Mouse (Mus musculus) layer of hippocampus, adult 8-10 months (tissue): Measurements from ENCODE around the gene 3110040M04Rik. TPM values are rescaled to one million over a fixed set of nuclear protein-coding genes. Genes with fewer than 3 reads are reported as not detected.

Experiments
- DNase-seq, 2 experiments: peaks; one replicate each; pipeline ENCODE4 v3.0.0; 2022; ENCODE audit warnings: low spot score in 2 of 2
- total RNA-seq, 4 experiments: library from RNA; stranded (reverse); gene quantifications; 2 replicates each; pipeline ENCODE4 v1.2.4; 2022

Gene 3110040M04Rik
- total RNA-seq, 4 experiments from 2014 or later = not detected

DNA sequence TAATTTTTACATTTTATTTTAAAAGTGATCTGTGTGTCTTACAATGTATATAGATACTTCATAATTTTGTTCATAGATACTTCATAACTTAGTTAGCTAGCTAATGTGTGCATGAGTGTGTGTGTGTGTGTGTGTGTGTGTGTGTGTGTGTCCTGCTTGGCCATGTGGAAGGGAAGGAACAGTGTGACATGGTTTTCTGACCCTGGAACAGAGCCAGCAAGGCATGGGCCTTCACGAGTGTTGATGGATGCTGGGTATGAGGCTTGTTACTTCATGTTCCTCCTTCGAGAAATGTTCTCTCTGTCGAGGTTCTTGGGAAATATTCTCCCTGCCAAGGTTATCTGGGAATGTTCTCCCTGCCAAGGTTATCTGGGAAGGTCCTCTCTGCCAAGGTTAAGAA is 29.8 kb downstream of the 3110040M04Rik start:
- no peak for DNase-seq

DNA sequence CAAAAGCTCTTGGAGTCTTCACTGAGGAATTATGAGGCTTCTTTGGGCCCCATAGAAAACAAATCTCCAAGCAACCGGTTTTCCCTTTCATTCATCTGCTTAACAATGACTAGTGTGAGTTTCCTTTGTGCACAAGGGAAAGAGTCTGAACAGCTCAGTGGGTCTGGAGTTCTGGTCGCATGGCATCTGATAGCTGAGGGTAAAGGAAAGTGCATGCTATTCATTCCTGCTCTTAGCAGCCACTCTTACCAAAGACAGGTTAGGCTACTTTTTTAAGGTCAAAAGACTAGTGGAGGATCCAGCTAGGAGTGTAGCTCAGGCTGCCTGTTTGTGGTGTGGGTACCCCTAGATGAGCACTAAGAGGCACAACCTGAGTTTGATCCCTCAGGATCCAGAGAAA is 31.7 kb downstream of the 3110040M04Rik start:
- no peak for DNase-seq

DNA sequence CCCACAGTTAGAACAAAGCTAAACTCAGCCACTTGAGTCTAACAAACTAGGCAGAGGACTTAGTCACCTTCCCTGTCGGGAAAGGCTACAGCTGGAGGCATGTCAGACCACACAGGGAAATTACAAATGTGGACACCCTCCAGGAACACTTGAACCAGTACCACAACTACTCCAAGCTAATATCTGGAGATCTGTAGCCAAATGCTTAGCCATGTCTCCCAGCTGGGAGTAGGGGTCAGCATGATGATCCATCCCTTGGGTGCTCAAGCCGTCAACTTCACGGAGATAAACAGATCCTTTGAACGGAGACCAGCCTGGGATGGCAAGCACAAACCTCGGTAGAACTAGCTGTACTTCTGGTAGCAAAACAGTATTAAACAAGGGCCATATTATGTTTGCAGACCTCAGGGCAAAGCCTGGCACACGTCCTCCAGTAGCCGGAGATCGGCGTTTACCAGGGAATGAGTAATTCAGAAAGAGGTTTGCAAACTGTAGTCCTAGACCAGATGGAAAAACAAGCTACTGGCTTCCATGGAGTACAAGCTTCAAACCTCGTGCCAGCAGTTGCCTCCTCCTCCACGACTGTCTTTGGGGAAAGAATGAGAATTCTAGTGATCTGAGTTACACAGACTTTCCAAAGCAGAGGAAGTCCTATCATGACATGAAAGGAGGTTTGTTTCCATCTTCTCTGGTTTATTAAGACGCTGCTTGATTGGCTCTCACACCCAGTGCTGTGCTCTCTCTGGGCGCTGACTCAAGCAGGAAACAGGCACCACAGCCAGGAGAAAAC is 32.4 kb downstream of the 3110040M04Rik start:
- DNase-seq = peak; percentile 35 to 48

DNA sequence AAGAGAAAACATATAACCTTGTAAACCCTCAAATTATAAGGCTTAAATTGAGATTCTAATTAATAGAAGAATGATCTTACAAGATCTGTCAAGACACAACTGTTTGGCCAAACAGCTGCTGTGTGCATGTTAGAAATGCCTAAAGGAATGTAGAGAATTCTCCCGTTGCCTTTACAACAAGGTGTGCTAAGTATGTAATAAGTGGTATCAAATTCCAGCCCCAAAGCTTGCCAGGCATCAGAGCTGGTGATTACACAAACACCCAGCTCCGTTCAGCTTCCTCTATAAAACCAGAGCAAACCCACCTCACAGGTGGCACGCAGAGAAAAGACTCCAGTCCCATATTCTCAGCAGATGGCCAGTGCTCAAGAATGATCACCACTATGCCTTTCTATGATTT is 33.9 kb downstream of the 3110040M04Rik start:
- no peak for DNase-seq

DNA sequence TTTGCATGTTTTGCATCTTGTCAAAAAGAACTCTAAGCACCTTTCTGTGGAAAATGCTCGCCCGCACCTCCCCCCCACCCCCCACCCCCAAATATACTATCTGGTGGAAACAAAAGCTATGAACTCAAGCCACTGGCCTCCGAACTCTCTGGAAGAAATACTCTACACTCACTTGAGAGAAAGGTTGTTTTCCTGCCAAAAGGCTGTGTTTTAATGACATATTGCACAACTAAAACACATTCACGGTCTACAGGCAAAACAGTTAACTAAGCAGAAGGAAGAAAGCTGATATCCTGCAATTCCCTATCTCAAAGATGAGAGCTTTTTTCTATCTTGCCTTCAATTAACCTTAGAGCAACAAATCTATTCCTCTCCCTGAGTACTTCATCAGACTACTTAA is 39.4 kb downstream of the 3110040M04Rik start:
- no peak for DNase-seq

DNA sequence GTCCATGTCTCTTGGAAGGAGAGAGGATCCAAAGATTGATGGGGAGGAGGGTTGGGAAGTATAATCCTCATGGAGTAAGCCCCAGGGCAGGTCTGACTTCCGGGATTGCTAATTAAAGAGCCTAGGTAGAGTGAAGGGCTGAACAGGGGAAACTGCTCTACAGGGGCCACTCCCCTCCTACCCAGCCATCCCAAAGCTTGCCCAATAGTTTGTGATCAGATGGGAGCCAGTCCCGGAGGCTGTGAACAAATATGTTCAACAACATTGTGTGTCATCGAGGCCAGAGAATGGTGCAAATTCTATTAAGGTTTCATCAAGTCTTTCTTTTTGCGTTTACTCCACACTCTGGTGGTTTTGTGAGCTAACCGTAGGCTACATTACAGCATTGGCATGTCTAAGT is 40.1 kb downstream of the 3110040M04Rik start:
- DNase-seq = no peak

DNA sequence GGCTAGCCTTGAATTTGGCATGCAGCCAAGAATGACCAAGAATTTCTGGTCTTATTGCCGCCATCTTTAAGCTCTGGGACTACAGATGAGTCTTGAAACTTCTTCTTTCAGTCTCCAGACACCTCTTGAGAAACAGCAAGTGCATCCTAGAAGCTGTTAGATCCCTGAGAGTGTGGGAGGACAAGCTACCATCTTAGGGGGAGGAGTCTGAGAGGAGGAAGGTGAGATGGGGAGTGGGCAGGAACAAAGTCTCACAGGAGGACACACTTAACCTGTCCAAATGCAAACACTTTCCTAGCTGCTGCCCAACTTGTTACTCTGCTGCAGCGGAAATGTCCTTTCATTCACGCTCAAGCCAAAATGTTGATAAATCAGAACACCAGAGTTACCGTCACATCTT is 40.8 kb downstream of the 3110040M04Rik start:
- DNase-seq = no peak

DNA sequence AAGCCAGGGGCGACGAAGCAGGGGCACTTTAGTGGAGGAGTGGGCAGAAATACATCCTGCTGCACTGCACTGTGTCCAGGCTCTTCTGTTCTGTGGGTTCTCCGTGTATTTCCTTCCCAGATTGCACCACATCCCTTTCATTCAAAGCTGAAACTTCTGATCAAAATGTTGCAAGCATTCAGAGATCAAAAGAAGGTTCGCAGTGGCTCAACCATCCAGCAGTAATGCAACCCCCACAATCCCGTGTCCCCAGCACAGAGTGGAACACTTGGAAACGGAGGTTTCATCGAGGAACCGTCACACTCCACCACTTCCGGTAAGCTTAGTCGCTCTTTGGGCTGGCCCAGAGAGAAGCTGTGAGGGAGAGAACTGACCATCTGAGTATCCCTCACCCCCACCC is 41.2 kb downstream of the 3110040M04Rik start:
- DNase-seq = no peak

DNA sequence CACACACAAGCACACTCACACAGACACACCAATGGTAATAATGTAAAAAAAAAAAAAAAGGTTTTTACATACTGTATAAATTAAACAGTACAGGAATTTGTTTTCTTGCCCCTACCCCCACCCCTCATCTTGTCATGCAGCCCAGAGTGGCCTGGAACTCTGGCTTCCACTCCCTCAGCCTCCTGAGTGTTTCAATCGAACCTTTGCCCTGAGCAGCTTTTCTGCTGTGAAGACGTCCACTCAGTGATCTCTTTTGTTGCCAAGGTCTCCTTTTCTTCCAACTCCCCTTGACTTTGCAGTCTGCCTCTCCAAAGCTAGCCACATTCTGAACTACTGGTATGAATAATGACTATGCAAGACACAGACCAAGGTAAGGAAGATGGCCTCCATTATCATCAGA is 41.9 kb downstream of the 3110040M04Rik start:
- DNase-seq = no peak

DNA sequence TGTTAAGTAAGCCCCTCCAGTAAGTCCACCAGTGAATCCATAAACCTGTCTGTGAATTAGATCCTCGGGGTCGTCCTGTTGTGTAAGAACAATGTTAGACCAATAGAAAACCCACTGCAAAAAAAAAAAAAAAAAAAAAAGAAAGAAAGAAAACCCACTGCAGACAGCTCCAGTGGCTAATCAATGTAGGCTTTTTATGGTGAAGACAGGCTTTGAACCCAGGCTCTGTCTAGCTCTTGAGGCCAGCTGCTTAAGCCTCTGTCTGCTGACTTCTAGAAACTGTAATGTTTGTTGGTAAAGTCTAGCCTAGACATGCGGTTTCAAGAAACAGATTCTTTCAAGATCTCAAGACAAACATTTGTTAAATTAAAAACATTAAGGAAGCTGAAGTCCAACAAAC is 46.2 kb downstream of the 3110040M04Rik start:
- no peak for DNase-seq

DNA sequence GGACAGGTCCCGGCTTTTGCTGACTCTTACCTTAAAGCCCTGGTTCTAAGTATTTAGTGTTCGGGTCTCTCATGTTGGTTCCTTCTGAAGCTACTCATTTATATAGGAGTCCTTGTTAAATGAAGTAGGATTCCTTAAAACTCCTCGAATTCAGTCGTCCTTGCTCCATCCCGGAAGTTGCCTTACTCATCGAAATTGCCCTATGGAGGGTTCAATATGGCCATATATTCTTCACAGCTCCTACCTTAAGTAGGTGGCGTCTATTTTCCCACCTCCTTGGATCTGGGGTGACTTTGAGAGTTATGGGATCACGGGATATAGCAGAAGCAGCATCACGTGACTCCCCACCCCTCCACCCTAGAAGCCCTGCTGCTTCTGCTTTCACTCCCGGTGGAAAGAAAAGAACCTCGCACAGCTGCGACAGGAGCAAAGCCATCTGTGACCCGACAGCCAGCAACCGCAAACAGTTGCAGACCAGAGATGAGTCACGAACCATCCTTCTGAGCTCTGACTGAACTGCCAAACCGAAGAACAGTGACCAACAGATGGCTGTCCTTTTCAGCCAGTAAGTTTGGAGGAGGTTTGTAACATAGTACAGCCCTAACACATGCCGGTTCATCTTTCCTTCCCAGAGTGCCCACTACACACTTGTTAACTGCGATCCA is 46.7 kb downstream of the 3110040M04Rik start:
- DNase-seq = peak; percentile 38 to 46

DNA sequence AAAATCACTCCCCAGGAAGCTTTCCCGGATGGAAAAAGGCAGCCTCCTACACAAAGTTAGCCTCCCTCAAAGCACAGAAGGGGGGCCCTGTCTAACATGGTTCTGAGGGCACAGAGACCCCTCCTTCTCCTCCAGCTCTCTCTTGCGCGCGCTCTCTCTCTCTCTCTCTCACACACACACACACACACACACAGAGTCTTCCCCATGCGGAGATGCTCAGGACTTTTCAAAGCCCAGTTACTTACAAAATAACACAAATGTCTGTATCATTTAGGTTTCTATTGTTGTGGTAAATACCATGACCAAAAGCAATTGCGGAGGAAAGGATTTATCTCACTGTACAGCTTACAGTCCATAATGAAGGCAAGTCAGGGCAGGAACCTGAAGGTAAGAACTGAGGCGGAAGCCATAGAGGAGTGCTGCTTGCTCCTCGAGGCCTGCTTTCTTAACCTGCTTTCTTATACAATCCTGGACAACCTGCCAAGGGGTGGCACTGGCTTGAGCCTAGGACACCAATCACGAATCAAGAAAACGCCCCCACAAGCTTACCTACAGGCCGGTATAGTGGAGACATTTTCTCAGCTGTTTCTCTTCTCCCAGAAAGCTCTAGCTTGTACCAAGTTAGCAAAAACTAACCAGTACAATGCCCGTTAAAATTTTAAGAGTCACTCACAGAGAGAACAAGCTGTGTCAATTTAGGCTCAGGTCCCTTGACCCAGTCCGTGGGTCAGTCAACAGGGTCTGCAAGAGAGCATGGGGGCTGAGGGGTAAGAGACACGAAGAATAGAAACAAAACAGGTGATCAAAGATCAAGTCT is 47.5 kb downstream of the 3110040M04Rik start:
- DNase-seq = no peak

Other genes with a start within 250 kb of the 3110040M04Rik start
- gene Hmcn1, start 210.7 kb upstream of the 3110040M04Rik start, total RNA-seq = 1 to 10 TPM; 1.3 to 4.3 (median 1.7) TPM
- under 1 TPM in 1 of 4 experiments, not detected in 3; 0.25 TPM for gene Gm47985, start 21.6 kb upstream of the 3110040M04Rik start, total RNA-seq
- not detected for gene Gm8947, start 11.7 kb upstream of the 3110040M04Rik start, total RNA-seq
- gene Gm47995, start 5.7 kb upstream of the 3110040M04Rik start, total RNA-seq = not detected
- not detected for gene Gm47996, start 6.0 kb downstream of the 3110040M04Rik start, total RNA-seq
- 10 to 100 TPM; 87.0 to 94.5 (median 92.4) TPM for gene Ivns1abp, start 140.4 kb downstream of the 3110040M04Rik start, total RNA-seq
- gene Swt1, start 224.3 kb downstream of the 3110040M04Rik start, total RNA-seq = 10 to 100 TPM; 13.2 to 17.7 (median 15.5) TPM
- 10 to 100 TPM; 27.8 to 35.1 (median 32.3) TPM for gene Trmt1l, start 224.4 kb downstream of the 3110040M04Rik start, total RNA-seq